Mouse (Mus musculus) kidney, adult 2 months (tissue): ENCODE measurements at regions not wholly inside any gene's neighbourhood (a gene's known extent, or its start where the extent isn't known, plus 50 kb on each side); places are given as distances from the start of the nearest gene placed in this dataset.

Source experiments
- CTCF ChIP-seq: fragments of 200-500 bp; conservative IDR thresholded peaks from 2 replicates; pipeline ENCODE4 v1.5.1; 2011; ENCODE audit warnings: low read depth, mild to moderate bottlenecking, control low read depth, low read length, moderate library complexity, mixed read lengths; ENCODE audit not compliant: insufficient read depth, insufficient read length
- POLR2A ChIP-seq: fragments of 200-500 bp; IDR thresholded peaks from one replicate; pipeline ENCODE4 v1.6.1; 2011; ENCODE audit warnings: low read depth, low read length, control low read depth

DNA sequence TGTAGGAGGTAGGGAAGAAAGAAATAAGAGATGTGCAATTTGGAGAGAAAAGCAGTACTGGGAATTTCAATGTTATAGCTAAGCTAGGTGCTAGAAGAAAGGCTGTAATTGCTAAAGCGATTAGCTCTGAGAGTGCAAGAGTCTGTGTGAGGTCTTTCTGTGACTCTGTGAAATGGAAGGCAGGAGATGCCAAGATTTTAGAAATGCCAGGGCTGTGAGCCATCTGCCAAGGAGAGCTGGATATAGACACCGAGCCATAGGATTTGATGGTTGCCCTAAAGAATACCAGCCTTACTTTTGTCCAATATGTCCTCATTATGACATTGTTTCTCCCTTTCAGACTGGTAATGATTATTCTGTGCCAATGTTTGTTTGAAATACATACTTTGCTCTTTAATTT is 669.2 kb upstream of the Tenm2 start:
- TF ChIP-seq CTCF (no peak), POLR2A (no peak)
